Mouse (Mus musculus): ENCODE measurements around the gene Gnat2. TPM values are rescaled to one million over a fixed set of nuclear protein-coding genes. Genes with fewer than 3 reads are reported as not detected.
A peak's percentile ranks its signal among the peaks of the same experiment; 100 is the strongest.

Gnat2 gene
- polyA plus RNA-seq, 1 experiment: not detected

GRCm38 (mm10) chr3:108065551-108065950 is 27.0 kb upstream of the Gnat2 start:
- no peak for TF ChIP-seq POLR2A (IDR thresholded peaks at IDR 0.05; ENCODE audit: borderline replicate concordance, control insufficient read depth, low read depth, low read length)
- no peak for TF ChIP-seq CTCF (IDR thresholded peaks at IDR 0.05; ENCODE audit: control insufficient read depth, insufficient read depth, low read length)

GRCm38 (mm10) chr3:108067370-108067934 is 25.1 kb upstream of the Gnat2 start:
- WGBS: 60% methylated on average over 6 of the region's 6 CpGs

More at GRCm38 (mm10) chr3:108065551-108065950, 27.0 kb upstream of the Gnat2 start:
- WGBS: 76% methylated on average over 9 of the region's 9 CpGs
- H3K4me1 ChIP-seq (ENCODE audit: control insufficient read depth, insufficient read depth, low read length): peaks cover under 1% of the 10 kb centered on the region; the same call in 1 of the 2 replicates
- H3K27ac ChIP-seq (ENCODE audit: control insufficient read depth, insufficient read depth, low read depth, low read length, poor library complexity): no peak overlapping the region
- no peak overlapping the region for H3K4me3 ChIP-seq (replicated peaks; ENCODE audit: control insufficient read depth, low read depth, low read length)

GRCm38 (mm10) chr3:108068826-108069225 is 23.8 kb upstream of the Gnat2 start:
- Histone ChIP-seq H3K4me3 (replicated peaks; ENCODE audit: control insufficient read depth, low read depth, low read length) (no peak overlapping the region), H3K4me1 (ENCODE audit: control insufficient read depth, insufficient read depth, low read length) (peaks cover 1% of the 10 kb centered on the region; the same call in 1 of the 2 replicates), H3K27ac (ENCODE audit: control insufficient read depth, insufficient read depth, low read depth, low read length, poor library complexity) (no peak overlapping the region)
- TF ChIP-seq CTCF (IDR thresholded peaks at IDR 0.05; ENCODE audit: control insufficient read depth, insufficient read depth, low read length) (no peak), POLR2A (IDR thresholded peaks at IDR 0.05; ENCODE audit: borderline replicate concordance, control insufficient read depth, low read depth, low read length) (no peak)
- 3% methylated on average over 1 of the region's 1 CpGs for WGBS

More at GRCm38 (mm10) chr3:108067370-108067934, 25.1 kb upstream of the Gnat2 start:
- TF ChIP-seq CTCF (IDR thresholded peaks at IDR 0.05; ENCODE audit: control insufficient read depth, insufficient read depth, low read length) (no peak), POLR2A (IDR thresholded peaks at IDR 0.05; ENCODE audit: borderline replicate concordance, control insufficient read depth, low read depth, low read length) (no peak)
- Histone ChIP-seq H3K4me1 (ENCODE audit: control insufficient read depth, insufficient read depth, low read length) (peaks cover 1% of the 10 kb centered on the region; the same call in 1 of the 2 replicates), H3K4me3 (replicated peaks; ENCODE audit: control insufficient read depth, low read depth, low read length) (no peak overlapping the region), H3K27ac (ENCODE audit: control insufficient read depth, insufficient read depth, low read depth, low read length, poor library complexity) (no peak overlapping the region)

GRCm38 (mm10) chr3:108069231-108069870 is 23.2 kb upstream of the Gnat2 start:
- Histone ChIP-seq H3K27ac (ENCODE audit: control insufficient read depth, insufficient read depth, low read depth, low read length, poor library complexity) (no peak overlapping the region), H3K4me1 (ENCODE audit: control insufficient read depth, insufficient read depth, low read length) (peaks cover 1% of the 10 kb centered on the region; the same call in 1 of the 2 replicates), H3K4me3 (replicated peaks; ENCODE audit: control insufficient read depth, low read depth, low read length) (no peak overlapping the region)
- 62% methylated on average over 13 of the region's 13 CpGs for WGBS
- TF ChIP-seq CTCF (IDR thresholded peaks at IDR 0.05; ENCODE audit: control insufficient read depth, insufficient read depth, low read length): no peak

DNA sequence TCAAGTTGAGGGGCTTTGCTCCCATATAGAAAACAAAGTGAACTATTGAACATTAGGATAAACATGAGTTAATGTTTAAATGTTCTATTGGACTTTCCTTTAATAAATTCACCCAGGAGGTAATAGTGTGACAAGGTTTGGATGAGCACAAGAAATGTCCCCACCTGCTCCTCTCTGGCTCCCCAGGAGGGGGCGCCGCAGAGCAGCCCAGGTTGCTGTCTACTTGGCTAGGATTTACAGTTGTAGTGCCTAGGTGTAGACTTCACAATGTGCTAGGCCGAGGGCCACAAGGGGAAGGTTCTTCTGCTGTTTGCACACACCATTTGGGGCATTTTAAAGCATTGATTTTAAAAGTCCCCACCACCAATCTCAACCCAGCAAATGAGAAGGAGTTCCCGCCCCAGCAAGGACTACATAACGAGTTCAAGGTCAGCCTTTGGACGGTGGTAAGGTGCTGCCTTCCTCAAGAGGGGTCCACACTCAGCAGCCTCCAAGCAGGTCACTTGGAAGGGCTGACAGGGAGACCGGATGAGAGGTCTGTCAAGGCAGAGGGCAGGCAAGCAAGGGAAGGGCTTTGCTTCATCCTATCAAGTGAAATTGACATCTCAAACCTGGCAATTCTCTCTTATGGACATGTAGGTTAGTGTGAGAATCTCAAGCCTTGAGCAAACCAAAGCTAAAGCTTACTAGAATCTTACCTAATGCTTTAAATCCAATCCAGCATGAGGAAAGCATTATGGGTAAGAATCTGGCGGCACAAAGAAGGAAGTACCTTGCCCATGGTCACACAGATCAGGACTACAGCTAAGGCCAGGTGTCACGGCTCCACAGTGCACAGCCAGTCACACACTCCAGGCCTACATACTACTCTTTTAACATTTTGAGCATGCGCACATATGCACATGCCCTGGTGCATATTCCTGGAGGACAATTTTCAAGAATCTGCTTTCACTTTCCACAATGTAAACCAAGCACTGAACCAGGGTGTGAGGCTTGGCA is 22.0 kb upstream of the Gnat2 start:
- peaks cover 1% of the 10 kb centered on the region; the same call in 1 of the 2 replicates for H3K4me1 ChIP-seq (ENCODE audit: control insufficient read depth, insufficient read depth, low read length)
- TF ChIP-seq CTCF (IDR thresholded peaks at IDR 0.05; ENCODE audit: control insufficient read depth, insufficient read depth, low read length): peak; percentile 83
- TF ChIP-seq POLR2A (IDR thresholded peaks at IDR 0.05; ENCODE audit: borderline replicate concordance, control insufficient read depth, low read depth, low read length): no peak
- no peak overlapping the region for H3K4me3 ChIP-seq (replicated peaks; ENCODE audit: control insufficient read depth, low read depth, low read length)
- H3K27ac ChIP-seq (ENCODE audit: control insufficient read depth, insufficient read depth, low read depth, low read length, poor library complexity): no peak overlapping the region
- WGBS: 49% methylated on average over 10 of the region's 10 CpGs

GRCm38 (mm10) chr3:108072983-108073569 is 19.5 kb upstream of the Gnat2 start:
- Histone ChIP-seq H3K4me3 (replicated peaks; ENCODE audit: control insufficient read depth, low read depth, low read length) (no peak overlapping the region), H3K27ac (ENCODE audit: control insufficient read depth, insufficient read depth, low read depth, low read length, poor library complexity) (no peak overlapping the region), H3K4me1 (ENCODE audit: control insufficient read depth, insufficient read depth, low read length) (peaks cover 1% of the 10 kb centered on the region; the same call in 1 of the 2 replicates)
- WGBS: 65% methylated on average over 10 of the region's 10 CpGs
- no peak for TF ChIP-seq POLR2A (IDR thresholded peaks at IDR 0.05; ENCODE audit: borderline replicate concordance, control insufficient read depth, low read depth, low read length)
- TF ChIP-seq CTCF (IDR thresholded peaks at IDR 0.05; ENCODE audit: control insufficient read depth, insufficient read depth, low read length): no peak

GRCm38 (mm10) chr3:108076836-108077235 is 15.8 kb upstream of the Gnat2 start:
- TF ChIP-seq POLR2A (IDR thresholded peaks at IDR 0.05; ENCODE audit: borderline replicate concordance, control insufficient read depth, low read depth, low read length): no peak
- no peak for TF ChIP-seq CTCF (IDR thresholded peaks at IDR 0.05; ENCODE audit: control insufficient read depth, insufficient read depth, low read length)
- Histone ChIP-seq H3K4me3 (replicated peaks; ENCODE audit: control insufficient read depth, low read depth, low read length) (no peak overlapping the region), H3K27ac (ENCODE audit: control insufficient read depth, insufficient read depth, low read depth, low read length, poor library complexity) (no peak overlapping the region), H3K4me1 (ENCODE audit: control insufficient read depth, insufficient read depth, low read length) (no peaks in the 10 kb centered on the region)
- 92% methylated on average over 9 of the region's 9 CpGs for WGBS
